Mouse (Mus musculus): ENCODE data around the gene Nudt14.

DNA sequence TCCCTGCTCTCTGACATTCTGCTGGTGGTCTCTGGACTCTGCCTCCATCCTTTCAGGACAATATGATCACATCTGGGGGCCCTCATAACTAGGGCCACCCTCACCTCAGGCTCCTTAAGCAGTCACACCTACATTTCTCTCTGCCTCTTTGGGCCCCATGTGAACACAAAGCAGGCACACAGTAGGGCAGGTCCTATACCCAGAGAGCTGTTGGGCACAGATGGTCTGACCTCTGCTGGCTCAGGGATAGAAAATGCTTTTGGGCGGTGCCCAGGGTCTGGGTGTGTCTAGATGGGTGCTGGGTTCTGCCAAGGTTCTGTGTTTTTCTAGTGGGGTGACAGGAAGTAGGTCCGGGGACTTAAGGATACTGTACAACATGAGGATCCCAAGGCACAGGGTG lies 1.7 kb upstream of the Nudt14 start:
- TF ChIP-seq POLR2A (IDR thresholded peaks at IDR 0.05; ENCODE audit: low read depth, low read length) (no peak), CTCF (conservative IDR thresholded peaks at IDR 0.05; ENCODE audit: insufficient read depth, insufficient read length, low read depth, low read length) (no peak)
